Mouse (Mus musculus) naive thymus-derived CD4-positive, alpha-beta T cell, adult 2 months (primary cell): ENCODE data around the gene Fntb.
A peak's percentile ranks its signal among the peaks of the same experiment; 100 is the strongest.

Source experiments
- DNase-seq: peaks from one replicate; pipeline ENCODE4 v3.0.0-alpha.2; 2011; ENCODE audit warnings: low read depth

The Fntb gene

DNA sequence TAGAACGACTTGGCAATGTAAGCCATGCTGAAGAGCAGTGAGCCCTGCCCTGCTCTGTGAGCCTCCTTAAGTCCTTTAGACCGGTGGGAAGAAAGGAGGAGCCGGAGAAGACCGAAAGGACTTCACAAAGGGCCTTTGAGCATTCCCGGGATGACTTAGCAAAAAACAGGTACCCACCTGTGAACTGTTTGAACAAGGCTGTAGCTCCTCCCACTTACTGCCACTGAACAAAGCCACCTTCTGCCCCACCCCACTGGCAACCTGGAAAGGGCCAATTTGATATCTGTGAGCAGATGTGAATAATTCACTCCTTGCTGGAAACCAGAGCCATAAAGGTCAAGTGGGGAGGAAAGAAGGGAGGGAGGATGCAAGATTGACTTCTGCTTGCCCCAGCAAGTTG, 30.0 kb downstream of the Fntb start, which contains the start of gene Gpx2:
Gpx2 (minus strand) TSS at position 205 of the 400 bp plus-strand sequence.
- no peak for DNase-seq

DNA sequence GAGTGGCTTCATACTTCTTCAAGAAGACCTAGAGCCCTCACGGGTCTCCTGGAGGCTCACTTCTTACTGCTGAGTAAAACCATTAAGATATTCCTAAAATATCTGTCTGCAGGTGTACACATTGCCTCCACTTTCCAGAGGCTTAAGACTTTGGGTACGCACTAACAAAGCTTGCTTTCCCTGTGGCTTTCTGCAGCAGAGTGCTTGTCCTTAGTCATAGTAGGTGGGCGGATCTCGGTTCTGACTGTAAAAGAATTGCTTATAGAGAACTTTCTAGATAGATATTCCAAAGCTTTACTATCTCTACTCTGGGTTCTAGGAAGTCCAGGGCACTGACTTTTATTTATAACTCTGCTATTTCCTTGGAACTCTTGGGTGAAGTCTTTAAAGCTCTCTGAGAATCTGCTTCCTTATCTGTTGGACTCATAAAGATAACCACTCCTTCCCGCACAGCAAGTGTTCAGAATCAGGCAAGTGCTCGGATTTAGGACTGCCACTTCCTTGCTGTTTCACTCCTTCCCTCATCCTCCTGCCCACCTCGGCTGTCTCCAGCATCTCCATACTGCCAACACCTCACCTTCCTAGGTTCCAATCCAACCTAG, 31.6 kb downstream of the Fntb start:
- DNase-seq, result no peak

DNA sequence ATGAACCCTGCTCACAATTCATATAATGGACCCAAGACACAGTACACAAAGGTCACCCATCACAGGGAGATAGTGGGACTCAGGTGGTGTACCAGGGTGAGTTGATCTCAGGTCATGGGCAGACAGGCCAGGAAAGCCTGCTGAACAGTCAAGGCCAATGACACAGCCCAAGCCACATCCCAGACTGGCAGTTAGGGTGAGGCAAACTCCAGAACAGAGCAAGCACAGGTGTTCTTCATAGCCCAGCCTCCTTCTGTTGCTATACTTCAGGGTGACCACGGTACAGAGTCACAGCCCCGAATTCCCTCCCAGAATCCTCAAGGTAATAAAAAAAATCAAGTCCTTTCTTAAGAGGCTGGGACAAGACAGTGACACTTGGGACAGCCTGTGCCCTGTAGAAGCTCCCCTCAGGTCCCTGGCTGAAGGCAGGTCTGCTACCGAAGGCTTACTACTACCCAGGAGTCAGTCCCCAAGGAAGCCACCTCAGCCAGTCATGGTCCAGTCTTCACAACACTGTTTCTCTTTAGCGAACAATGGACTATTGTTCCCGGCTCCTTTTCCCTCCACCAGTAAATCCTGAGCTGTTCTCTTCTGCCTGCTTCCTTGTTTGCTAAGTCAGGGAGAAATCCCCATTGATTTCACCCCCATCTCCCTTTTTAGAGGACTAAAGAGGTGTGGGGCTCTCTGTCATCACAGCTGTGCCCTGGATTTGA, 32.8 kb downstream of the Fntb start:
- no peak for DNase-seq

DNA sequence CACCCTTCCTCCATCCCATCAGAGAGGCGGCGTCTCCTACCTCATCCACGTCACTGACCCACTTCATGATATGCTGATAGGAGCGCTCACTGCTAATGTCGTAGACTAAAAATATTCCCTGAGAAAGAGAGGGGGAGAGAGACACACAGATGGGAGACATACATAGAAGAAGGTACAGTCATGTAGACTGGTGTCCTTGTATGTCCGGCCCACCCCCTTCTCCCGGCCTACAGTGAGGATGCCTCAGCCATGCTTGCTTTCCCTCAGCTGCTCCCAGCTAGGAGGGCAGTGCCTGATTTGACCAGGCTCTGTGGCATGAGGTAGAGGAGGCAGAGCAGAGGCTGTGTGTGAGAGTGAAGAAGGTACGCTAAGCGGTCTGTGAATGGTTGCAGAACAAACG, 37.6 kb downstream of the Fntb start:
- no peak for DNase-seq

DNA sequence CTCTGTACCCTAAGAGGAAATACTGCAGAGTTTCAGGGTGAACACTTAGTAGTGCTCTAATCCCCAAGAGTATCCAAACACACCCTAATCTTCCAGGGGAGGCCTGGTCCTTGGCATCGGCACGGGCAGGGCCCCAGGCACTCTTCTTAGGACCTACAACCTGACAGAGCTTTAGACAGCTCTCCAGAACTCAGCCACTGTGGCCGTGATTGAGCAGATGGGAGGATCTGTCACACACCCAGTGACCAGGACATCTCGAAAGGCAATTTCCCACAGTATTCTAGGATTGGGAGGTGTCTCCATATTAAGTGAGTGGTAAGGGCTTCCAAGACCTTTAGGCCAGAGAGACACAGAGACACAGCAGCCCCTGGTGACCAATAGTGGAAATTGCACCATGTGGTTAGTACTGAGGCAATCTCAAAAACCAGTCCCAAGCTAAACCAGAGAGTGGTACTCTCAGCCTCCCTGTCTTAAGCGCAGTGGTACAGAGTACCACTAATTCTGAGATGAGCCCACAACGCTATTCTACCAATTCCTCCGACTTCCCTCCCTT, 38.4 kb downstream of the Fntb start:
- peak; percentile 71 for DNase-seq

DNA sequence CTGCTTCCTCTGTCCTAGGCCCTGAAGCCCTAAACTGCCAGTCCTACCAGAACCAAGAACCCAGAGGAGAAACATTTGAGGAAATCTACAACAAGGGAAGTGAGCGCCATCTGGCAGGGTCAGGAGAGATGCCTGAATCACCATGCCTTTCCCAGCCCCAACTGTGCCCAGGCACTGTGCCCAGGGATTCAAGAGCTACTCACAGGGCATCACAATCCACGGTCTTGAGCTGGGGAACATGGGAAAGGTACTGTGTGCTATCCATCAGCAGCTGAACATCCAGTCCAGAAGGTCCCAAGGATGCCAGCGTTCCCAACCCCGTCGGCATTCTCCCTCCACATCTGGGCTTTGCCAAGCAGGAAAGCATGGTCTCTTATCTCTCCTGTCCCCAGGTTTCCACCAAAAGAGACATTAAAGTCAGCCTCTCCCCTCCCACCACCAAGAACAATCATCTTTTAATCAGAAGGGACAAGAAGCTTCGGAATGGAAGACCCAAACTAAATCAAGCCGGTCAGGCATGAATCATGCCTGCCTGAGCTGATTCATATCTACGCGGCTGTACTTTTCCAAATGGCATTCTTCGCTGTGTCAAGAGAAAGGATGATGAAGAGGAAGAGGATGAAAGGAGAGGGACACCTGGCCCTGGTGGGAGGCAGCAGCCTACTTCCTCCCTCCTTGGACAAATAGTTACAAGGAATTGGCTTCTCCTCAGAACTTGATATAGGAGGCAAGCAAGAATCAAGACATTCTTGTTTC, 39.8 kb downstream of the Fntb start:
- DNase-seq, result no peak

DNA sequence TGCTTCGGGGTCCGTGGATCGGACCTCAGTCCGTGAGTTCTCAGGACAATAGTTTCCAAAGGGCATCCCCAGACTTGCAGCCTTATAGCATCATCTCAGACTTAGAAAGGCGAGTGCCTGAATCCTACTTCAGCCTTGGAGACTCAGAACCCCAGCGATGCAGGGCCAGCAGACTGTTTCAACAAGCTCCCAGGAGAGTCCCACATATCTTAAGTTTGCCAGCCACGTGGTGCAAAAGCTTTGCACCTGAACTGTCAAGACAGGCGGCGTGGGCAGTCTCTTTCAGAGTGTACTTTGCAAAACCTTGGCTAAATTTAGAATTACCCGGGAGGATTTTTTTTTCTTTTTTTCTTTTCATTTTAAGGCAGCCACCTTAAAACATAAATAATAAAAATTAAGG, 42.4 kb downstream of the Fntb start:
- no peak for DNase-seq

DNA sequence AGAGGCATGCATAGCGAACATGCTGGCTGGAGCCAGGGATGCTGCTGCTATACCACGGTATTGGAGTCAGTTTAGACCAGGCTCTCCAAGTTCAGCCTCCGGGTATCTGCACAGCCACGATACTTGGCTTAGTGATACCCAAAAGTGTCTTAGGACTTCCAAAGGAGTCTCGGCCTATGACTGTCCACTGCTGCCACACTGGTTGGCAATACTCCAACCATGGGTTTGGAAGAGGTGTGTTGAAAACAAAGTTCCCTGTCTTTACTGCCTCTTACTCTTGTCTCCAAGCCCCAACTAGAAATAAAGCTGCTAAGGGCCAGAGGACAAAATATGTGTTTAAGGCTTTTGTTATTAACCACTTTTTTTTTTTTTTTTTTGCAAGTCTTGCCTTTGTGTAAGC, 45.1 kb downstream of the Fntb start:
- no peak for DNase-seq

DNA sequence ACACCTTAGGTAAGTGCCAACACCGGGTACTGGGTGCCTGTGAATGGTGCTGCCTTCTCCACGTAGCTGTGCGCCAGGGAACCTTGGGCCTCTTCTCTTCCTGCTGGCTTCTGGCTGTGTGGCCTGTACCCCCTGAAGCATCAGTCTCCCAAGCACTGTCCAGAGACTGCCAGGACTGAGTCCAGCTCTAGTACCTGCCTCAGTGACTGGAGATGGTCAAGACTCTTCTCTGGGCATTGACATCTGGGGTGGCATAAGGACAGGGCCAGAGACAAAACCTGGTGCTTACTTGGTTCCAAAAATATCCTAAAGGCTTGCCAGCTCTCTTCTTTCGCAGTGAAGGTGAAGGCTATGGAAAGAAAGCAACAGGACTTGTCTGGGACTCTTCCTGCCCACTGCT, 45.6 kb downstream of the Fntb start:
- no peak for DNase-seq

DNA sequence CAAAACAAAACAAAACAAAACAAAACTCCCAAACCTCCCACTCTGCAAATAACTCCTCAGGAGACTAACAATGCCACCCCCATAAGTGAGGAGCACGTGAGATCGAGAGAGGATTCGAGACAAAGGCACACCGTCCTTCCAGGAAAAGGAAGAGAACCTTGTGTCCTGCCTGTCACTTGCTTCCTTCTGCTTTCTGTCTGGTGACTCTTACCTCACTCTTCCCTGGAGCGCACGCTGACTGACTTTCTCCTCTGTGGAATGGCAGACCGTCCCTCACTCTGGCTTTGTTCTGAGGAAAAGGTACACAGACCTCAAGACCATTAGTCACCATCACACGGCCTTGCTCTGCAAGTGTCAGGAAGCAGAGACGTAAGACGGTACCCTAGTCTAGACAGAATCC, 48.2 kb downstream of the Fntb start:
- no peak for DNase-seq

DNA sequence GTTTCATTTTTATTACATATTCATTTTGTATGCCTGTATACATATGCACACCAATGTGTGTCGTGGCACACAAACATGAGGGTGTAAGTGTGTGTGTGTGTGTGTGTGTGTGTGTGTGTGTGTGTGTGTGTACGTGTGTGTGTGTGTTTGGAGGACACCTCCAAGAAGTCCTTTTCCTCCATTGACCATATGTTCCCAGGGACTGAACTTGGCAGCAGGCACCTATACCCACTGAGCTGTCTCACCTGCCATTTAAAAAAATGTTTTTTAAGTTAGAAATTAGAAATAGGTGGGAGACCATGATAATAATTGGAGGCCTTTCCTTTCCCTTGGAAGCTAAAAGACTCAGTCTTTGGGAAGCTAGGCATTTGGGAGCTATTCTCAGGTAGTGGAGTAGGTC, 48.7 kb downstream of the Fntb start:
- no peak for DNase-seq

DNA sequence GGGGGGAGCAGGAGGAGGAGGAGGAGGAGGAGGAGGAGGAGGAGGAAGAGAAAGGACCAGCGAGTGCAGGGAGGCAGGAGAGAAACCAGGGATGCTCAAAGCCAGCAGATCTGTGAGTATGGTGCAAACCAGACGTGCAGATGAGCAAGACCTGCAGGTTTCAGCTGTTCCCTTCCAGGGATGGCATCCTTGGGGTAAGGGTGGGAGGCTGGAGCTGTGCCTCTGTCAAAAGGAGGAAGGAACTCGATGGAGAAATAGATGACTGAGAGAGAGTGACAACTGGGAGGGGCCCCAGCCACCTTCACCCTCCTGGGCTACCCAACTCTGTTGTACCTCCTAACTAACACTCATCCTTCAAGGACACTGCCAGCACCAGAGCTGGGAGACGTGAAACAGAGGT, 51.3 kb downstream of the Fntb start:
- no peak for DNase-seq

DNA sequence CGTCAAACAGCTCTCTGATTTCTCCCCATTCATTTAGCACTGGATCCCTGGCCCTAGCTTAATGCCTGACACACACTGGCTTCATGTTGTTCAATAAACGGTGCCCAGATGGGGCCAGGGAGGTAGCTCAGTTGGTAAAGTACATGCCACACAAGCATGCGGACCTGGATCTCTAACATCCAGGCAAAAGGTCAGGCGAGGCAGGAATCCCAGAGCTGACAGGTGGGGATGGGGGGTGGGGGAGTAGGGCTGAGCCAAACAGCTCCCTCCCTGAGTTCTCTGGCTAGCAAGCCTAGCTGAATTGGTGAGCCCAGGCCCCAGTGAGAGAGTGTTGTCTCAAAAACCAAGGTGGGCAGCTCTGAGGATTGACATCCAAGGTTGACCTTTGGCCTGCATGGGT, 51.8 kb downstream of the Fntb start:
- DNase-seq, result no peak

DNA sequence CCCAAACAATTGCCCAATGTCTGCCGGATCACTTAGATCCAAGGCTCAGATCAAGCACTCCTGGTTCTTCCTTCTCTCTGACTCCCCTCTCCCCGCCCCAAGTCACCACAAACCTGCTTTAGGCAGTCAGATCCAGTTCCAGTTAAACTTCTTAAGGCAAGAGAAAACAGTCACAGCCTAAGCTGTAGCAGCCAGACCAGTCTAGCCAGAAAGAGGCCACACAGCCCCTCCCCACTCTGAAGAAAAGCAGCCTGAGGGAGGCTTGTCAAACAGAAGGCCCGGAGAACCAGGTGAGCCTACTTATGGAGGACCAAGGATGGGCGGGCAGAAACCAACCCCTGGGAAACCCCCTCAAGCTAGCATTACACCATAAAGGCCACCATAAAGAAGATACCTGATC, 52.7 kb downstream of the Fntb start:
- DNase-seq, result no peak

DNA sequence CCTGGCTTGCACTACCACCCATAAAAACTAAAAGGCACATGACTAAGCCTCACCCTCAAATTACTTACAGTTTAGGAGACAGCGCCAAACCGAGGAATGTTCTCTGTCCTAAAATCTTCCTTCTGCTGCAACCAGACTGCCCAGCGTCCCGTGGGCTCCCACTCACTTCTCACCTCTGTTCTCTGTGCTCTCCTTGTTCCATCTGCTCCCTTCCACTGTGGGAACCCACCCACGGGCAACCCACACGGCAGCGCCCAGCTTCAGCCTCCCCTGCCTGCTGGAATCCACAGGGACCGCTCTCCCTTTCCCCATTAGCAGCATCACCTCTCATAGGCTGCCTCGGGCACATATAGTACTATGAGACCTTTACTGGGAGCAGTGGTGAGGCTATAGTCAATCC, 53.5 kb downstream of the Fntb start:
- DNase-seq, result no peak

DNA sequence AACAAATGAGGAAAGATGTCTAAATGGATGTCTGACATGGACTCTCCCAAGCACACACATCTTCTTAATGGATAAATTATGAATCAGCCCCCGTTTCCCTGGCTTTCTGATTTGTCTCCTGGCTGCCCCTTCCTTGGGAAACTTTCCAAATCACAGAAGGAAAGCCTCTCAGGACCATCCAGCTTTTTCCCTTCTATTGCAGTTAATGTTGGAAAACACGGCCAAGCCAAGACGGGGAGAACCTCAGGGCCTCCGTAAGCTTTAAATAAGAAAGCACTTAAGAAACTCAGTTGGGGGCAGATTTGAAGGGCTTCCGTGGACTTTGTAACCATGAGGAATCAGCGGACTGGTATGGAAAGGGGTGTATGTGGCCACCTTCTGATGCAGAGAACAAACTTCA, 54.4 kb downstream of the Fntb start:
- DNase-seq, result no peak

DNA sequence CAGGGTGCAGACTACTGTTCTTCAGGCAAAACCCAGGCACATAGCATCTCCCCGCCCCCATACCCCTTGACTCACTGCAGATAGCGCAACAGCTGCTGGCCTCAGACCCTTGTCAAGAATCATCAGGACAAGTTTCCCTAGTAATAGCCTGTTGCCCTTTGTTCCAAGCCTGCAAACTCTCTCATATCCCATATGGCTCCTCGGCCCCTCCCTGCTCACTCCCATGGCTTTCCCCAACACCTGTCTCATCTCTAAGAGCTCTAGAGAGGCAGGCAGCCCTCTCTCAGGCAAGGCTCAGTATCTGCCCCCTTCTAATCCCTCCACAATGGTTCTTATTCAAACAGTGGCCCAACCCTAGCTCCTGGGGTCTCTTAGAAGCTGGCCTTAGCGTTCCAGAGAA, 55.2 kb downstream of the Fntb start:
- DNase-seq, result no peak

DNA sequence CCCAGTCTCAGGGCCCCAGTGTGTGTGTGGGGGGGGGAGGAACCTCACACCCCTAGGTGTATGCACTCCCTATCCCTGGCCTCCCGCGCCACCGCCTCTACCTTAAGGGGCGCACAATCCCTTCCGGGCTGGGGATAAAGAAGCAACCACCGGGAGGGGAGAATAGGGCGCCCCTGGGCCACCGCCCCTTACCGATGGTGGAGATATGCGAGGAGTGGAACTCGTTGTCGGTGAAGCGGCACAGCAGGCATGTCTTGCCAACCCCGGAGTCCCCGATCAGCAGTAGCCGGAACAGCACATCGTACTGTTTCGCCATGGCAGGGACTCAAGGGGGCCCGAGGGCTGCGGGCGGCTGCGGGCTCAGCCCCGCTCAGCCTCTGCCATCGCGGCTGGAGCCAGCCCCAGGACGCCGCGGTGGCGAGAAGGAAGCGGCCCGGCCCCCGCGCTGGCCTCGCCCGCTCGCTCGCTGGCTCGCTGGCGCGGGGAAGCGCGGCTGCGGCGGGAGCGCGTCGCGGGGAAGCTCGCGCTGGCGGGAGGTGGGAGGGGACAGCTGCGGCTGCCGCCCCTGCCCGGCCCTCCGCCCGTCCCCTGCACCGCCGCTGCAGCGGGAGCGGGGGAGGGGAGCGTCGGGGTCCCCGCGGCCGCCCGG, 56.7 kb downstream of the Fntb start:
- DNase-seq, result no peak

DNA sequence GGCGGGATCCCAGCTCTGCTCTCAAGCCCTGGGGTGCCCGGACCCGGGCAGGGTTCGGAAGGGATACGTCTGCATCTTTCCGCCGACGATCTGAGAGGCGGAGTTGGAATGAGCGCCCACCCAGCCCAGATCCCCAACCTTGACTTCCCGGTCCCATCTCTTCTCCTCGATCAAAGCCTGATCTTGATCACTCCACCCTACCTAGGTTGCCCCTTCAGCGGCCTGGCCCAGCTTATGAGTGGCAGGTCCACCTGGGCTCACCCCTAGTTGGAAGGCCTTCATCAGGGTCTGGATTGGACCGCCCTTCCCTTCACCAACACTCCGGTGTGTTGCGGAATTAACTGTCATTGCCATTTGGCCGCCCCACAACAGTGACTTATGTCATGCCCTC, 57.3 kb downstream of the Fntb start, which contains the start of gene Rab15:
Rab15 (minus strand) TSS at position 258 of the 391 bp plus-strand sequence.
- DNase-seq, result no peak

DNA sequence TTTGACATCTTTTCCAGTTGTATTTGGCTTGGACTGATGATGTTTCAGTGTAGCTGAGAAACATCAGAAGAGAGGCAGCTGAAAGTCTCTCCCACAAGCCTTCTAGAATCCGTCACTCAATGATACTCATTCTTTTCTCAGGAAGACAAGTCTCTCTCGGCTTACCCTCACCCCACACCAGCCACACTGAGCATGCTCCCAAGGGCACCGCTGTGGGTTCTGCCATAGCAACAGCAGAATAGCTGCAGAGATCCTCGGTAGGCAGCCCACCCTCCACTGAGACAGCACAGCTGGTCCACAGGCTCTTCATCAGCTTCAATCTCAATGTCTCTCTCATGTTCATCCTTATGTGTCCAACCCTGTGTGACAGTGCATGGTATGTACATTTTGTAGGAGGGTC, 59.9 kb downstream of the Fntb start:
- DNase-seq, result no peak

DNA sequence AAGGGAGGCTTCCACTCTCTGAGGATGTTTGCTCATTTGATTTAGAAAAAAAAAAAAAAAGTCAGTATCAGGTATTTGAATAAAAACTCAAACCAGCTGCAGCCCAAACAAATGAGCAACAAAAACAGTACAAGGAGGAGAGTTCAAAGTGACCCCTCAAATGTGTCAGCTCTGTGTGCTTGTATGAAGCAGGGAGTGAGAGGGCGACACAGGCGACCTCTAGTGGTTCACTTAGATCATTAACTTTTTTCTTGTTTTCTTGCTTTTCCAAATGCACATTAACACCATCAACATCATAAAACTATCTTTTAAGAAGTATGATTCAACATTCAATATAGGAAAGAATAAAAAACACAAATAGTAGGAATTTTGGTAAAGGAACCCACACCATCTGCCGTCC, 67.3 kb downstream of the Fntb start:
- peak; percentile 76 for DNase-seq

DNA sequence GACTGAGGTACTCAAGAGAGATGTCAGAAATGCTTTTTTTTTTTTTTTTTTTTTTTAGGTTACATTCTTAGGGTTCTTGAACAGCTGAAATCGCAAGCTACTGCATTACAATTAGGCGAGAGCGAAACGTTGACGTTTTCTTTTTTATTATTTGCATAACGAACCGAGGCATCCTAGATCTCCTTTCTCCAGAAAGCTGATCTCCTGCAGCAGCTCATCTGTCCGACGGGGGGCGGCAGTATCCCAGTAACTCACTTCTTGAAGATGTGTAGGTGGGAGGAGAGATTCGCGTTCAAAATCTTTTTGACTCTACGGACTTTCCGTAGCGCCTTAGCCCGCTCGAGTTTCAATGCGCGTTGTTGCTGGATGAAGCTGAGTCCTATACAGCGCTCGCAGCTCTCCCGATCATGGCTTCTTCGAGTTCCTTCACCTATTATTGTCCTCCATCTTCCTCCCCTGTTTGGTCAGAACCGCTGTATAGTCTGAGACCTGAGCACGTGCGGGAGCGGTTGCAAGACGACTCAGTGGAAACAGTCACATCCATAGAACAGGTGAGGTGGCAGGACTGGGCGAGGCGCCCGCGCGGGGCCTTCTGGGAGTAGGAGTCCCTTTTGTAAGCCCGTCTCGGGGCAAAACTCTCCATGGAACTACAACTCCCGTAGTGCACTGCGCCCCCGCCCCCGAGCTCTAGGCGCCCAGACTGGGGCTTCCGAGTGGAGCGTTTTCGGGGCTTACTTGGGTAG, 71.9 kb downstream of the Fntb start:
- peak; percentile 98 for DNase-seq
